Mouse (Mus musculus) neural tube, embryonic 14.5 days (tissue): Measurements from ENCODE around the gene Clstn3. TPM values are rescaled to one million over a fixed set of nuclear protein-coding genes. Genes with fewer than 3 reads are reported as not detected.
"Not testable (repeated sequence)": the region's sequence is repeated elsewhere in the genome, so short reads cannot be mapped to it uniquely, and the experiment has no call there.

Experiments used
- ATAC-seq: fragments of 200-750 bp; cut with Nextera tagmentation; 2 replicates; pipeline ENCODE4 v1.8.0; 2017; ENCODE audit warnings: low read depth, mild to moderate bottlenecking, moderate TSS enrichment, moderate library complexity
- H3K27ac ChIP-seq: fragments of 300-500 bp; sonication (generic); 2 replicates; pipeline ENCODE4 v1.5.1; 2014; ENCODE audit warnings: low read depth, mild to moderate bottlenecking, control low read depth, low read length, moderate library complexity, mixed read lengths
- H3K27me3 ChIP-seq: fragments of 300-500 bp; sonication (generic); 2 replicates; pipeline ENCODE4 v1.6.1; 2014; ENCODE audit warnings: low read length; ENCODE audit not compliant: control insufficient read depth, insufficient read depth
- H3K36me3 ChIP-seq: fragments of 300-500 bp; sonication (generic); 2 replicates; pipeline ENCODE4 v1.6.1; 2014; ENCODE audit warnings: low read length, mixed read lengths; ENCODE audit not compliant: control insufficient read depth, insufficient read depth
- H3K4me1 ChIP-seq: fragments of 300-500 bp; sonication (generic); 2 replicates; pipeline ENCODE4 v1.6.1; 2014; ENCODE audit warnings: low read length; ENCODE audit not compliant: control insufficient read depth, insufficient read depth
- H3K4me2 ChIP-seq: fragments of 300-500 bp; sonication (generic); 2 replicates; pipeline ENCODE4 v1.6.1; 2014; ENCODE audit warnings: mild to moderate bottlenecking, low read depth, low read length, control low read depth
- H3K4me3 ChIP-seq: fragments of 300-500 bp; sonication (generic); 2 replicates; pipeline ENCODE4 v1.5.1; 2014; ENCODE audit warnings: low read depth, low read length, control low read depth, mixed read lengths
- H3K9ac ChIP-seq: fragments of 300-500 bp; sonication (generic); replicated peaks from 2 replicates; pipeline ENCODE4 v1.6.1; 2014; ENCODE audit warnings: low read depth, mild to moderate bottlenecking, control low read depth, low read length, mixed read lengths
- H3K9me3 ChIP-seq: fragments of 300-500 bp; sonication (generic); 2 replicates; pipeline ENCODE4 v1.6.1; 2016; ENCODE audit warnings: low read length; ENCODE audit not compliant: control insufficient read depth
- WGBS: fragments of 180-500 bp; shearing (Covaris S2); extraction: QIAGEN DNeasy Blood & Tissue Kit; methylation state at CpG from one replicate; pipeline ENCODE4 v1.1.7; 2014; 5-methylcytosine and 5-hydroxymethylcytosine counted together
- polyA plus RNA-seq: library from polyadenylated mRNA; unstranded; fragments of >200 nt; fragmentation: Nextera tagmentation; extraction: Ambion mirVana; gene quantifications from 2 replicates; pipeline ENCODE4 v1.2.1, GENCODE M21; 2014

The Clstn3 gene
- polyA plus RNA-seq, 1 experiment from 2014 or later = 90.4 TPM

- not testable (repeated sequence) for H3K4me1 ChIP-seq, H3K9me3 ChIP-seq, H3K4me3 ChIP-seq, H3K36me3 ChIP-seq, H3K4me2 ChIP-seq, ATAC-seq, H3K27me3 ChIP-seq, H3K9ac ChIP-seq, H3K27ac ChIP-seq
- WGBS = 94% methylated on average over 8 of the region's 11 CpGs
These were observed 10.9 kb upstream of the Clstn3 start for GRCm38 (mm10) chr6:124475335-124476075.

- Histone ChIP-seq H3K36me3 (no peaks in the 10 kb centered on the region), H3K4me1 (no peaks in the 10 kb centered on the region), H3K27ac (no peak overlapping the region), H3K27me3 (no peaks in the 10 kb centered on the region), H3K9ac (no peak overlapping the region), H3K9me3 (no peaks in the 10 kb centered on the region), H3K4me2 (no peak overlapping the region), H3K4me3 (no peak overlapping the region)
- ATAC-seq = no peak
- WGBS = 89% methylated on average over 11 of the region's 11 CpGs
These were observed 10.0 kb upstream of the Clstn3 start for GRCm38 (mm10) chr6:124474621-124475020.

GRCm38 (mm10) chr6:124472801-124473200 lies 8.2 kb upstream of the Clstn3 start:
- Histone ChIP-seq H3K9ac (no peak overlapping the region), H3K36me3 (no peaks in the 10 kb centered on the region), H3K4me1 (no peaks in the 10 kb centered on the region), H3K9me3 (no peaks in the 10 kb centered on the region), H3K27me3 (no peaks in the 10 kb centered on the region), H3K27ac (no peak overlapping the region), H3K4me2 (no peak overlapping the region), H3K4me3 (no peak overlapping the region)
- ATAC-seq = no peak
- WGBS = 40% methylated on average over 6 of the region's 6 CpGs

GRCm38 (mm10) chr6:124471783-124472638 lies 7.4 kb upstream of the Clstn3 start:
- H3K4me3 ChIP-seq, H3K27me3 ChIP-seq, H3K4me2 ChIP-seq, ATAC-seq, H3K9ac ChIP-seq, H3K4me1 ChIP-seq, H3K9me3 ChIP-seq, H3K36me3 ChIP-seq, H3K27ac ChIP-seq: not testable (repeated sequence)
- WGBS = 86% methylated on average over 6 of the region's 6 CpGs

- Histone ChIP-seq H3K36me3 (no peaks in the 10 kb centered on the region), H3K4me2 (no peak overlapping the region), H3K27ac (no peak overlapping the region), H3K27me3 (no peaks in the 10 kb centered on the region), H3K4me1 (no peaks in the 10 kb centered on the region), H3K4me3 (no peak overlapping the region), H3K9ac (no peak overlapping the region), H3K9me3 (no peaks in the 10 kb centered on the region)
- ATAC-seq = no peak
- 92% methylated on average over 3 of the region's 3 CpGs for WGBS
These were observed 6.5 kb upstream of the Clstn3 start for GRCm38 (mm10) chr6:124471121-124471520.

GRCm38 (mm10) chr6:124465729-124466128 lies 1.1 kb upstream of the Clstn3 start:
- H3K9ac ChIP-seq = peak overlapping the region; percentile 70; the same call in 1 of the 2 replicates
- H3K27ac ChIP-seq = no peak overlapping the region
- 61% methylated on average over 6 of the region's 6 CpGs for WGBS
- no peaks in the 10 kb centered on the region for H3K9me3 ChIP-seq
- H3K36me3 ChIP-seq = no peaks in the 10 kb centered on the region
- peak overlapping the region; percentile 51; the same call in 1 of the 2 replicates for H3K4me3 ChIP-seq
- H3K27me3 ChIP-seq = no peaks in the 10 kb centered on the region
- peak overlapping the region; percentile 55; the same call in 1 of the 2 replicates for H3K4me2 ChIP-seq
- no peak for ATAC-seq
- peaks cover 13% of the 10 kb centered on the region for H3K4me1 ChIP-seq

GRCm38 (mm10) chr6:124465299-124465698 lies 705 bp upstream of the Clstn3 start:
- peaks cover 13% of the 10 kb centered on the region for H3K4me1 ChIP-seq
- WGBS = 36% methylated on average over 6 of the region's 6 CpGs
- H3K9me3 ChIP-seq = no peaks in the 10 kb centered on the region
- H3K27me3 ChIP-seq = no peaks in the 10 kb centered on the region
- H3K36me3 ChIP-seq = no peaks in the 10 kb centered on the region
- ATAC-seq = no peak
- H3K27ac ChIP-seq = peak overlapping the region; percentile 86
- peak overlapping the region; percentile 55 for H3K4me2 ChIP-seq
- H3K9ac ChIP-seq = peak overlapping the region; percentile 70
- H3K4me3 ChIP-seq = peak overlapping the region; percentile 51

- Histone ChIP-seq H3K4me3 (peak overlapping the region; percentile 51), H3K36me3 (no peaks in the 10 kb centered on the region), H3K27ac (peak overlapping the region; percentile 86), H3K4me1 (peaks cover 13% of the 10 kb centered on the region), H3K9me3 (no peaks in the 10 kb centered on the region), H3K27me3 (no peaks in the 10 kb centered on the region), H3K9ac (peak overlapping the region; percentile 70), H3K4me2 (peak overlapping the region; percentile 55)
- WGBS = 9% methylated on average over 8 of the region's 8 CpGs
- peak; percentile 50 for ATAC-seq
These were observed 708 bp downstream of the Clstn3 start for GRCm38 (mm10) chr6:124463881-124464291.

GRCm38 (mm10) chr6:124459388-124459787 lies 5.2 kb downstream of the Clstn3 start:
- Histone ChIP-seq H3K4me3 (no peak overlapping the region), H3K9ac (no peak overlapping the region), H3K4me1 (peaks cover 8% of the 10 kb centered on the region; the same call in 1 of the 2 replicates), H3K4me2 (no peak overlapping the region), H3K36me3 (peaks cover 3% of the 10 kb centered on the region; the same call in 1 of the 2 replicates), H3K27me3 (no peaks in the 10 kb centered on the region), H3K9me3 (no peaks in the 10 kb centered on the region), H3K27ac (no peak overlapping the region)
- 92% methylated on average over 4 of the region's 4 CpGs for WGBS
- no peak for ATAC-seq
